Mouse (Mus musculus) cerebellum, adult 8-10 months (tissue): ENCODE results near the gene Frs2.
"Not testable (repeated sequence)": the region's sequence is repeated elsewhere in the genome, so short reads cannot be mapped to it uniquely, and the experiment has no call there.

ENCODE experiments used
- DNase-seq: peaks from one replicate; pipeline ENCODE4 v3.0.0; 2022

Frs2 gene

DNA sequence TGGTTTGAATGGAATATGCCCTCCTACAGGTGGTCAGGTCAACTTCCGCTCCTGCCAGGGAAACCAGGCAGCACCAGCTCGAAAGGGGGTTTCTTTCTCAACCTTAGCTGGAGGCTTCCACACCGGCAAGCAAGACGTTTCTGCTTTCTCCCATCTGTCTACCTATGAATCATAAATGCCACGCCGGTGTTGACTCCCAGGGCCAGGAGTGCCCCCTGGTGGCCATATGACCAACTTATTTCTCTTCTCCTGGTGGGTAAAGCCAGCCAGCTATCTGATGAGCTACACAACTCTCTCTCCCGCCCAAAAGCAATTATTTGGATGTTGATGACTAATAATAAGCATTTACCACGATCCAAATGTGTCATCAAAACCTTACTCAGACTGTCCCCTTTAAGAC, 114.5 kb downstream of the Frs2 start:
- DNase-seq: peak; percentile 54

DNA sequence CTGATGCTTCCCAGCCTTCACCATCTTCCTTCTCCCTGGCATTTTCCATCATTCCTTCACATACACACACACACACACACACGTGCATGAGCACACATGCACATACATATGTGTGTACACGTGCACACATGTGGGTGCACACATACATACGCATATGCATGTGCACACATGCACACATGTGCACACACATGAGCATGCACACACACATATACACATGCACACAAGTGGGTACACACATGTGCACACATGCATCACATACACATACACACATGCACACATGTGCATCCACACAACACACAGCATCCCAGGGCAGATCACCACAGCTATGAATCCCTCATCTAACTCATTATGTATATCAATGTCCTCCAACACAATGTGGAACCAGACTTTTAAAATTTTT, 117.2 kb downstream of the Frs2 start:
- no peak for DNase-seq

DNA sequence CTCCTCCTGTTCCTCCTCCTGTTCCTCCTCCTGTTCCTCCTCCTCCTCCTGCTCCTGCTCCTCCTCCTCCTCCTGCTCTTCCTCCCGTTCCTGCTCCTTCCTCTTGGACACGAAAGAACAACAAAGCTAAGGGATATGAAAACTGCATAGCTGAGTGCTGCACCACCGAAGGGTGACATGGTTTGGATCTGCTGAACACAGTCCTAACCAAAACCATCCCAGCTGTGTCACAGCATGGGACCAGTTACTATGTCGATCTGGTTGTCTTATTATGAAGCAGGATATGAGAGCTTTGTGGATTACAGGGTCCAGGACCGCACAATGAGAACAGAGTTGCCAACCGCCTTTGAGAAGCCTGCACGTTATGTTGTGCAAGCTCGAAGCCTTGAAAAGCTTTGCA, 122.2 kb downstream of the Frs2 start:
- DNase-seq: no peak

DNA sequence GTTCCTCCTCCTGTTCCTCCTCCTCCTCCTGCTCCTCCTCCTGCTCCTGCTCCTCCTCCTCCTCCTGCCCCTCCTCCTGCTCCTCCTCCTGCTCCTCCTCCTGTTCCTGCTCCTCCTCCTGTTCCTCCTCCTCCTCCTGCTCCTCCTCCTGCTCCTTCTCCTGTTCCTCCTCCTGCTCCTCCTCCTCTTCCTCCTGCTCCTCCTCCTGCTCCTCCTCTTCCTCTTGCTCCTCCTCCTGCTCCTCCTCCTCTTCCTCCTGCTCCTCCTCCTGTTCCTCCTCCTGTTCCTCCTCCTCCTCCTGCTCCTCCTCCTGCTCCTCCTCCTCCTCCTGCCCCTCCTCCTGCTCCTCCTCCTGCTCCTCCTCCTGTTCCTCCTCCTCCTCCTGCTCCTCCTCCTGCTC, 122.6 kb downstream of the Frs2 start:
- not testable (repeated sequence) for DNase-seq

DNA sequence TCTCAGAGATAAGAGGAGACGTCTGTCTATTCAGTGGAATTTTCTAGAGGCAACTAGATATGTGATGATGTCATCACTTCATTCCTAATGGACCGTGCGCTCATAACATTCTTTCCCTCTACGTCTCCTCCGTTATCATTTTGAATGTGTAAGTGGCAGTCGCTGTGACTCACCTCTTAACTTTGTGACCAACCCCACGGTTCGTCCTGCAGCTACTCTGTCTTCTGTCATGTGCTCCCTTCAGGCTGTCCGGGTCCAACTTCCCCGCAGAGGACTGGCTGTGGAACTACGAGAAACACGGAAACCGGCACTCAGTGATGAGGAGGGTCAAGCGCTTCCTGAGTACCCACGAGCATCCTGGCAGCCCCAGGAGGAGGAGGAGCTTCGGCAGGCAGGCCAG, 124.6 kb downstream of the Frs2 start:
- DNase-seq: no peak

DNA sequence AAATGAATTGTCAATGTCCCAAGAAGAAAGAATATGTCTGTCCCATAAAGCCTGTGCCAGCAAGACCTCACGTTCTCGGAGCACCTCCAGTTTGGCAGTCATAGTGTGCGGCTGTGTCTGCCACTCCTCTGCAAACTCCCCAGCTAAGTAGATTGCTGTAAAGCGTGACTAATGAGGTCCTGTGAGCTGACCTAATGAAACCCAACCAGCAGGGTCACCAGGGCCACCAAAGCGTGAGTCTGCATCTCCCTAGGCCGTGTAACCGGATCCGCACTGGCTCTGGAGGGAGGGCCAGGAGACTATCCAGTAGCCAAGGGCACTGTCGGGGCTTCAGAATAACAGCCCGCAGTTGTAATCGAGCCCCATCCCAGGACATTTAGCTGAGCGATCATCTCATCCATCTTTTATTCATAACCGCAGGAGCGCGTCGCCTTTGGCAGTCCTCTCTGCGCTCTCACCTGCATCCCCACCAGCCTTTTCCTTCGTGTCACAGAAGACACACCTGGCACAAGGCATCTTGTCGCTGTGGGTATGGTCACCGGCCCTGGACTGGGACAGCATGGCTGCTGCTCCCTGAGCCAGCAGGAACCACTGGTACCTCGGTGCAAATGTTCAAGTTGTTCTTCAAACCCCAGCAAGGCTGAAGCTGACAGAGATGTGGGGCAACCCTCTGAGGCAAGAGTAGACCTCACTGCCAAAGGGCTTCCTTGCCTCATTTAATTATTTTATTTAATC, 127.1 kb downstream of the Frs2 start:
- DNase-seq: no peak
